Mouse (Mus musculus) bone marrow macrophage, adult 2 months (primary cell): ENCODE results near the gene 4930474N05Rik.

ENCODE experiments used
- CTCF ChIP-seq: IDR thresholded peaks from 2 replicates; pipeline ENCODE4 v1.5.1; 2012; ENCODE audit warnings: low read depth, mild to moderate bottlenecking, low read length, moderate library complexity
- POLR2A ChIP-seq: IDR thresholded peaks from 2 replicates; pipeline ENCODE4 v1.6.1; 2012; ENCODE audit warnings: mild to moderate bottlenecking, low read depth, low read length, borderline replicate concordance

DNA sequence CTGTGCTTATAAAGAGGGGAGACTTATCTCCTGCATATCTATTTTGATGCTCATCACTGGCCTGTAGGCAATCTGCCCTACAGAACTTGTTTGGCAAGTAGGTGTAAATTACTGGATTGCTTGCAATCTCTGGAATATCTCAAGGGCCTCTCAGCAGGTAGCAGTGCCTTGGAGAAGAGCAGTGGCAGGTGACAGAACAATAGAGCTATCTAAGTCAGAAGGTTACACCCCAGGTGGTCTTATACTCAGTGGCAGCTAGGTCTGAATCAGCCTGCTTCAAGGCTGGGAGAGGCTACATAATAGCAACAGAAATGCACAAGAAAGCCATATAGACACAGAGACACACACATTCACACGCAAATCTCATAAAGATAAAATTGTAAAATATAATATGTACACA, 4.9 kb downstream of the 4930474N05Rik start:
- TF ChIP-seq POLR2A (no peak), CTCF (no peak)
